Mouse (Mus musculus): ENCODE data around the gene Itpkc.

- TF ChIP-seq CTCF (IDR thresholded peaks at IDR 0.05; ENCODE audit: low read depth, low read length) (no peak), POLR2A (IDR thresholded peaks at IDR 0.05; ENCODE audit: borderline replicate concordance, low read depth, low read length) (no peak)
These were observed 30.8 kb downstream of the Itpkc start for GRCm38 (mm10) chr7:27197634-27198033.

All from bone marrow macrophage, adult 2 months (primary cell).